Mouse (Mus musculus) ovary, adult 2 months (tissue): ENCODE data around the gene Tma16. TPM values are rescaled to one million over a fixed set of nuclear protein-coding genes. Genes with fewer than 3 reads are reported as not detected.

Source experiments
- polyA plus RNA-seq: library from polyadenylated mRNA; depleted of rRNA; stranded (reverse); fragments of >200 nt; gene quantifications from 2 replicates; pipeline ENCODE4 v1.2.3, GENCODE M21; 2012; rRNA removed

Gene Tma16
- polyA plus RNA-seq, result 2.1 TPM in 2 replicates

GRCm38 (mm10) chr8:66486084-66486763 lies at the start of gene Tma16:
Gene Tma16 (minus strand): TSS chr8:66486530.

GRCm38 (mm10) chr8:66511537-66511936 lies 25.2 kb upstream of the Tma16 start, which contains the start of gene Tktl2:
Gene Tktl2 (plus strand): TSS chr8:66511756.

Other genes with a start within 250 kb of the Tma16 start
- gene Tktl2, start 25.2 kb upstream of the Tma16 start, polyA plus RNA-seq, result 0.02 and 0.11 TPM in 2 replicates
- gene Npy5r, start 201.6 kb upstream of the Tma16 start, polyA plus RNA-seq, result not detected in 2 replicates
- gene Npy1r, start 210.7 kb upstream of the Tma16 start, polyA plus RNA-seq, result 1.4 and 2.3 TPM in 2 replicates